Mouse (Mus musculus) heart, adult 2 months (tissue): ENCODE data around the gene Col4a3bp. TPM values are rescaled to one million over a fixed set of nuclear protein-coding genes. Genes with fewer than 3 reads are reported as not detected.

Source experiments
- DNase-seq, 2 experiments: peaks; one replicate each; pipeline ENCODE4 v3.0.0; 2021
- H3K27ac ChIP-seq: fragments of 200-600 bp; 2 replicates; pipeline ENCODE4 v1.8.1; 2022
- H3K27me3 ChIP-seq: fragments of 200-500 bp; 2 replicates; pipeline ENCODE4 v1.6.1; 2012; ENCODE audit warnings: mild to moderate bottlenecking, low read length, inconsistent platforms, mixed read lengths; ENCODE audit not compliant: control insufficient read depth, insufficient read depth
- H3K36me3 ChIP-seq: fragments of 200-500 bp; 2 replicates; pipeline ENCODE4 v1.6.1; 2012; ENCODE audit warnings: low read length, inconsistent platforms; ENCODE audit not compliant: control insufficient read depth, insufficient read depth
- H3K4me1 ChIP-seq: fragments of 200-500 bp; 2 replicates; pipeline ENCODE4 v1.6.1; 2011; ENCODE audit warnings: low read length; ENCODE audit not compliant: control insufficient read depth, insufficient read depth
- H3K4me3 ChIP-seq: fragments of 200-600 bp; 2 replicates; pipeline ENCODE4 v1.8.1; 2022
- H3K79me2 ChIP-seq: fragments of 200-500 bp; replicated peaks from 2 replicates; pipeline ENCODE4 v1.6.1; 2012; ENCODE audit warnings: mild to moderate bottlenecking, inconsistent platforms, low read length, moderate library complexity, mixed read lengths; ENCODE audit not compliant: control insufficient read depth, insufficient read depth
- H3K9ac ChIP-seq: fragments of 200-500 bp; 2 replicates; pipeline ENCODE4 v1.6.1; 2012; ENCODE audit warnings: low read depth, mild to moderate bottlenecking, control low read depth, inconsistent platforms, low read length, mixed read lengths
- CTCF ChIP-seq: fragments of 200-600 bp; IDR thresholded peaks from 2 replicates; pipeline ENCODE4 v1.8.1; 2022; ENCODE audit warnings: antibody characterized with exemption, mild to moderate bottlenecking, moderate library complexity
- EP300 ChIP-seq: fragments of 200-500 bp; IDR thresholded peaks from 2 replicates; pipeline ENCODE4 v1.6.1; 2011; ENCODE audit warnings: low read depth, low read length, control low read depth; ENCODE audit not compliant: insufficient read depth
- POLR2A ChIP-seq: fragments of 200-500 bp; IDR thresholded peaks from 2 replicates; pipeline ENCODE4 v1.6.1; 2011; ENCODE audit warnings: mild to moderate bottlenecking, low read depth, low read length, control low read depth; ENCODE audit not compliant: insufficient read depth
- WGBS: fragments of 180-500 bp; shearing (Covaris S2); methylation state at CpG from one replicate; pipeline ENCODE4 v1.1.7; 2018; 5-methylcytosine and 5-hydroxymethylcytosine counted together
- intact Hi-C: fragments of 180-260 bp; cut with DNase I; formaldehyde crosslinking; loops from one replicate; pipeline ENCODE4 v1.15.1; 2025
- polyA plus RNA-seq: library from polyadenylated mRNA; depleted of rRNA; stranded (reverse); fragments of >200 nt; gene quantifications from 2 replicates; pipeline ENCODE4 v1.2.3, GENCODE M21; 2012
- total RNA-seq, 2 experiments: library from RNA; stranded (reverse); gene quantifications; 2 replicates each; pipeline ENCODE4 v1.2.3; 2021

The Col4a3bp gene
- total and polyA plus RNA-seq, 3 experiments, result 7.1 to 39.8 (median 33.3) TPM

DNA sequence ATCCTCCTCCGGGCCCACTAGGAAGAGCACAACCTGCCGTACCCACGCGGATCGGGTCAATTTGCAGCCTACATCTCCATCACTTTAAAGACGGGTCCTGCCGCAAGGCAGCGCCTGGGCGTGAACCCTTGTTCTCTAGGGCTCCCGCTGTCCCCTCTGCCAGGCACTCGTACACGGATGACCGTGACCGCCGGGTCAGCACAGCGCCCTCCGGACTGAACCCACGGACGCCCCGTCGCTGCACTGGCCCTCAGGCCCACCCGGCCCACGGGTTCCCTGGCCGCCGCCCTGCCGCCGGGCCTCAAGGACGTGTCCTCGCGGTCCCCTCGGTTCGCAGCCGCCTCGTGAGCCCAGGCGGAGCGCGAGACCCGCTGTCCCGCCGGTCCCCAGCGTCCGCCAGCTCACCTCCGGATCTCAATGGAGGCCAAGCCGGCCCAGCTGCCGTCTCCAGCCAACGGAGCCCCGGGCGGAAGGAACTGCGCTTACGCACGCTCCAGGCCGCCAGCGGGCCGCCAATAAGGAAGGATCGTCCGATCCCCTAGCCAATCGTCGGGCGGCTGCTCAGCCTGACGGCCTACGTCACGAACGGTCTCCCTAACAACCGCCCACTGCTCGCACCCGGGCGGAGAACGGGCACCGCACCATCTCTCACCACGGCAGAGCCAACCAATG lies 128.1 kb downstream of the Col4a3bp start, which contains the start of gene Hmgcr:
Hmgcr (minus strand) TSS at position 531 of the 672 bp plus-strand sequence.
- intact Hi-C loops, result loop anchor here (10.0 kb wide), 1 partner anchor 136 kb away; no protein-coding TSS in a partner anchor
- peak within 1 kb of the TSS; percentile 94 for H3K9ac ChIP-seq
- H3K27ac ChIP-seq, result peak within 1 kb of the TSS; percentile 82
- peak; percentile 72 for TF ChIP-seq POLR2A
- no peak for TF ChIP-seq CTCF
- peak; percentile 95 to 99 for DNase-seq
- H3K36me3 ChIP-seq, result no peaks in the 10 kb centered on the region; the same call in 1 of the 2 replicates
- H3K79me2 ChIP-seq, result peaks cover 2% of the 10 kb centered on the region; the same call in 1 of the 2 replicates
- WGBS, result under 1% methylated on average over 70 of the region's 70 CpGs
- no peaks in the 10 kb centered on the region for H3K4me1 ChIP-seq
- no peaks in the 10 kb centered on the region for H3K27me3 ChIP-seq
- peak within 1 kb of the TSS; percentile 80 for H3K4me3 ChIP-seq

DNA sequence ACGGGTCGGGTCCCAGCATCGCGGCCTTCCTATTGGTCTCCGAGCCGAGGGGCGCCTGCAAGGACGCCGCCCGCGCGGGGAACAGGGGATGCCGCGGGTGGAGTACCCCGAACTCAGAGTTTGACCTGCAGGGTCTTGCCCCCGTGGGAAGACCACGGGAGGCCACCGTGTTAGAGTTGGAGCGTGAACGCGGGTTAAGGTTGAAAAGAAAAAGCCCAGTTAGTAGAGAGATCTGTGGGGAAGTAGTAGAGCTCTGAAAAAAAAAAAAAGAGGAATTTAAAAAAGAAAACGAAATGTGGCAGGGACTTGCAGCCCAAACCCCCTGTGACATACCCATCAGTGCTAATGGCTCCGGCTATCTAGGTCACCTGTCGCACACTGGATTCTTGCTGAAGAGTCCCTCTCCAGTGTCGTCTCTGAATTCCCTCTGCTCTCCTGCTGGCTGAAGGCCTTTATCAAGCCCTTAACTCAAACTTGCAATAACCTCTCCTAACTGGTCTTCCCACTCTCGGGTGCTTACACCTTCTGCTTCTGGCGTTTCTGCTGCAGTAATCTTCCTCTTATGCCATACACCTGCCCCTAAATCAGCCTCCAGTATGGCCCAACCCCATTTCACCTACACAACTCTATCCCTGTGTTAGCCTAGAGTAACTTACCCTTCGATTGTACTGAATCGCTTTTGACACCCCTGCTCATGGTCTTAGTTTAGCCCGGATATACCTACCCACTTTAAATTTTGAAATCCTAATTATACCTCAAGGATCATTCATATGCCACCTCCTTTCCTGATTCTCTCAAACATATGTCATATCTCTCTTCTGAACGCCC lies 128.9 kb downstream of the Col4a3bp start:
- Histone ChIP-seq H3K27me3 (no peaks in the 10 kb centered on the region), H3K4me3 (peak overlapping the region; percentile 80), H3K27ac (peak overlapping the region; percentile 80), H3K4me1 (no peaks in the 10 kb centered on the region), H3K9ac (peak overlapping the region; percentile 42), H3K36me3 (no peaks in the 10 kb centered on the region; the same call in 1 of the 2 replicates), H3K79me2 (peaks cover 2% of the 10 kb centered on the region; the same call in 1 of the 2 replicates)
- peak in 1 of 2 experiments; percentile 4 for DNase-seq
- TF ChIP-seq CTCF (0 out of 2 replicates have a peak, but pooled peaks have one; percentile 18), POLR2A (no peak; the same call in 1 of the 2 replicates)
- WGBS, result 14% methylated on average over 31 of the region's 31 CpGs
- intact Hi-C loops, result loop anchor here (10.0 kb wide), 1 partner anchor 136 kb away; no protein-coding TSS in a partner anchor

DNA sequence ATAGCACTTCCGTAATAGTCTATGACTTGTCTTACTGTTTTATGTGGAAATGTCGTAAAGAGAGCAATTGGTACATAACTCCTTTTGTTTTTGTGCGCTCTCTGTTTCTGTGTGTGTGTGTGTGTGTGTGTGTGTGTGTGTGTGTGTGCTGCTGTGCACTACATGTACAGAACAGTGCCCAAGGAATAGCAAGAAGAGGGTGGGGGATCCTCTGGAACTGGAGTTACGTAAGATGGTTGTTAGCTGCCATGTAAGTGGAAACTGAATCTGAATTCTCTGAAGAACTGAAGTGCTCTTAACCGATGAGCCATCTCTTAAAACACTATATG lies 129.5 kb downstream of the Col4a3bp start:
- Histone ChIP-seq H3K79me2 (peaks cover 2% of the 10 kb centered on the region; the same call in 1 of the 2 replicates), H3K27ac (no peak overlapping the region), H3K4me1 (no peaks in the 10 kb centered on the region), H3K4me3 (no peak overlapping the region), H3K27me3 (no peaks in the 10 kb centered on the region), H3K36me3 (no peaks in the 10 kb centered on the region; the same call in 1 of the 2 replicates), H3K9ac (no peak overlapping the region)
- WGBS, result 95% methylated on average over 5 of the region's 5 CpGs
- TF ChIP-seq CTCF (no peak), POLR2A (no peak), EP300 (no peak)
- no peak for DNase-seq
- intact Hi-C loops, result loop anchor here (10.0 kb wide), 1 partner anchor 137 kb away; no protein-coding TSS in a partner anchor

DNA sequence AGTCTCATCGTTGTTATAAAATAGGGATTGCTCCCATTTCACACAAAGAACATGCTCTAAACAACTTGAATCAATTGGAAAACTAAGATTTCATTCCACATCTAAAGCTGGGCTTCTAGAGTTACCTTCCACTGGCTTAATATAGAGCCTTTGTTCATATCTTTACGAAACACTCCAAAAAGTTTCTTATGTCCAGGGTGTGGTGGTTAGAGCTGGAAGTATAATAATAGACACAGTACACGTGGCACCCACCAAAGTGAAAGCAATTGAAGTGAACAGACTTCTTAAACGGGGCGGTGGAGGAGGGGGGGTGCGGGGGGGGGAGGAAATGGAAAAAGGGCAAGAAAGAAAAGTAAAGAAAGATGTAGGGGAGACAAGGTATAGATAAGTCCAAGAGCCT lies 129.9 kb downstream of the Col4a3bp start:
- Histone ChIP-seq H3K9ac (no peak overlapping the region), H3K79me2 (peaks cover 2% of the 10 kb centered on the region; the same call in 1 of the 2 replicates), H3K4me3 (no peak overlapping the region), H3K27me3 (no peaks in the 10 kb centered on the region), H3K36me3 (no peaks in the 10 kb centered on the region; the same call in 1 of the 2 replicates), H3K4me1 (no peaks in the 10 kb centered on the region), H3K27ac (no peak overlapping the region)
- TF ChIP-seq CTCF (no peak), EP300 (no peak), POLR2A (no peak)
- intact Hi-C loops, result loop anchor here (10.0 kb wide), 1 partner anchor 137 kb away; no protein-coding TSS in a partner anchor
- no peak for DNase-seq
- 52% methylated on average over 6 of the region's 6 CpGs for WGBS

DNA sequence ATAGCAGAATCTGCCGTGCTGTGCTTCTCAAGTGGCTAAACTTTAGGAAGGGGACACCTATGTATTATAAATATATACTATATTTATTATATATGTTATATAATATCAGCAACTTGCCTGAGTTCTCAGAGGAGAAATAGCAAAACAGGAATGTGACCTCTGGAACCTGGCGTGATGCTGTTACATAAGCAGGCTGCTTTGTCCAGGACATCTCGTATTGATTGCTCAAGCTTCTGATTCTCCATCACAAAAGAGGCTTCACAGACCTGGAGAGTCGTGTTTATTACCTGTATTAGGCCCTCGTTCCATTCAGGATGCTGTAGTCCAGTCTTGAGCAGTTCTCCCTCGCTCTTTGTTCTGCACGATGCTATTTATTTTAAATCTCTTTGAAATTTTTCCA lies 131.4 kb downstream of the Col4a3bp start:
- H3K27ac ChIP-seq, result no peak overlapping the region
- H3K4me1 ChIP-seq, result no peaks in the 10 kb centered on the region
- H3K9ac ChIP-seq, result no peak overlapping the region
- no peak overlapping the region for H3K4me3 ChIP-seq
- WGBS, result 80% methylated on average over 7 of the region's 7 CpGs
- TF ChIP-seq EP300, result no peak
- no peak for TF ChIP-seq POLR2A
- no peak for TF ChIP-seq CTCF
- H3K36me3 ChIP-seq, result no peaks in the 10 kb centered on the region; the same call in 1 of the 2 replicates
- peaks cover 2% of the 10 kb centered on the region; the same call in 1 of the 2 replicates for H3K79me2 ChIP-seq
- intact Hi-C loops, result loop anchor here (10.0 kb wide), 1 partner anchor 139 kb away; no protein-coding TSS in a partner anchor
- H3K27me3 ChIP-seq, result no peaks in the 10 kb centered on the region
- DNase-seq, result no peak

DNA sequence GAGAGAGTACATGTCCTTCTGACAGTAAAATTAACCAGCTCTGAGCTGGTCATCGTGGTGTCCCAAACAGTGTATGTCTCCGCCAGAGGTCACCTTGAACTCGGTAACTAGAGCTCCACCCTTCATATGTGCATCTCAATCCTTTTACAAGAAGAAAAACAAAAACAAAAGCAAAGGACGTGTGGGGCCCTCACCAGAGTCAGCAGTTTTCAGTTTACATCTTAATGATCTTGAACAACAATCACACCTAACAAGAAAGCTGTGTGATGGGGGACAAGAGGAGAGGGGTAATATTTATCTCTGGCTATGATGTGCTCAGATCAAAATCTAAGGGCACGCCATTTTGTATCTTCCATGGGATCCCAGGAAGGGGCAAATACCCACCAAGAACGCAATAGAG lies 133.3 kb downstream of the Col4a3bp start:
- H3K79me2 ChIP-seq, result no peaks in the 10 kb centered on the region
- H3K4me1 ChIP-seq, result no peaks in the 10 kb centered on the region
- intact Hi-C loops, result loop anchor here (10.0 kb wide), 1 partner anchor 141 kb away; no protein-coding TSS in a partner anchor
- TF ChIP-seq CTCF, result no peak
- TF ChIP-seq POLR2A, result no peak
- no peak for TF ChIP-seq EP300
- no peaks in the 10 kb centered on the region for H3K27me3 ChIP-seq
- no peak for DNase-seq
- H3K27ac ChIP-seq, result no peak overlapping the region
- H3K4me3 ChIP-seq, result no peak overlapping the region
- 77% methylated on average over 6 of the region's 6 CpGs for WGBS
- H3K36me3 ChIP-seq, result no peaks in the 10 kb centered on the region
- no peak overlapping the region for H3K9ac ChIP-seq
